Mouse (Mus musculus) lung, postnatal 14 days (tissue): ENCODE data around the gene Aldh8a1.
"Not testable (repeated sequence)": the region's sequence is repeated elsewhere in the genome, so short reads cannot be mapped to it uniquely, and the experiment has no call there.

Experiments
- DNase-seq: peaks from one replicate; pipeline ENCODE4 v3.0.0; 2021

Aldh8a1 gene

GRCm38 (mm10) chr10:21369586-21369985 is 7.5 kb upstream of the Aldh8a1 start:
- no peak for DNase-seq

DNA sequence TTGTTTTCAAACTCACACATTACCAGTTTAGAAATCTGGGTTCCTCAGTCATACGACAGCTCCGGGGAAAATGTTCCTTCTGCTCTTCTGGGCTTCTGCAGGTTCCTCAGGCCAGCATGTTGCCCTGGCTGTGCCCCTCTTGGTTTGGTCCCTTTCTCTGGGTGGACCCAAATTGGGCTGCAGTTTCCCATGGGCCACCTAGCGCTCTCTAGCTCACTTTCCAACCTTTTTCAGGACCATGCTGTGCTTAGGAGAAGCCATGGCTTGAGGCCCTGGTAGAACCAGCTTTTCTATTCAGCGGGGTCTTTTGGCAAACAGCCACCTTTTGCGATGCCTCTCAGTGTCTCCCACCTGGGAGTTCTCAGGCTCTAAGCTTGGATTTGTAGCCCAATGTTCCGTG is 4.8 kb upstream of the Aldh8a1 start:
- DNase-seq: no peak

GRCm38 (mm10) chr10:21378196-21378944 is 1.3 kb downstream of the Aldh8a1 start:
- DNase-seq: peak; percentile 17

DNA sequence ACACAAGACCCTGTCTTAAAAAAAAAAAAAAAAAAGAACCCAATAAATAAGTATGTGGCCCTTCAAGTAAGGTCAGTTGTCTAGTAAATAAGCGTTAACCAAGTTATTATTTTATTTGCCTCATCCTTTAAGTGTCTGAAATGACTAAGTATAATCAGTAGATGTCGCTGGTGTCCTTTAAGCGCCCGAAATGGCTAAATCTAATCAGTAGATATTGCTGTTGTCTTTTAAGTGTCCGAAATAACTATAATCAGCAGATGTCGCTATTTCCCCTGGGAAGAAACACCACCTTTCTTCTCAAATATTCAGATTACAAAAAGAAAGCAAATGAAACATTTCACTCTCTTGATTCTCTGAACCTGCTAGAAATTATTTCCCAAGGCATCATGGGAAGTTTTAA is 5.8 kb downstream of the Aldh8a1 start:
- DNase-seq: peak; percentile 44

GRCm38 (mm10) chr10:21385111-21385663 is 8.1 kb downstream of the Aldh8a1 start:
- no peak for DNase-seq

DNA sequence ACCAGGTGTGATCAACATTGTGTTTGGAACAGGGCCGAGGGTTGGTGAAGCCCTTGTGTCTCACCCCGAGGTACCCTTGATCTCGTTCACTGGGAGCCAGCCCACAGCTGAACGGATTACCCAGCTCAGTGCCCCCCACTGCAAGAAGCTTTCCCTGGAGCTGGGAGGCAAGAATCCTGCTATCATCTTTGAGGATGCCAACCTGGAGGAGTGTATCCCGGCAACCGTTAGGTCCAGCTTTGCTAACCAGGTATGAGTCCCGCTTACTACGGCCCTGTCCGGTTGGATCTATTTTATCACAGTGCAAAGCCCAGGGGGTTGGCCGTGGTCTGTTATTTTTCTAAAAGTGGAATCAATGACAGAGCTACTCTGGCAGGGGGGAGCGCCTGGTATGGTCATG is 12.0 kb downstream of the Aldh8a1 start:
- no peak for DNase-seq

GRCm38 (mm10) chr10:21390440-21390839 is 13.3 kb downstream of the Aldh8a1 start:
- no peak for DNase-seq

- DNase-seq: no peak
Observed at GRCm38 (mm10) chr10:21391286-21391685, 14.2 kb downstream of the Aldh8a1 start.

GRCm38 (mm10) chr10:21393390-21393789 is 16.3 kb downstream of the Aldh8a1 start:
- no peak for DNase-seq

- no peak for DNase-seq
Observed at GRCm38 (mm10) chr10:21395426-21396139, 18.5 kb downstream of the Aldh8a1 start.

DNA sequence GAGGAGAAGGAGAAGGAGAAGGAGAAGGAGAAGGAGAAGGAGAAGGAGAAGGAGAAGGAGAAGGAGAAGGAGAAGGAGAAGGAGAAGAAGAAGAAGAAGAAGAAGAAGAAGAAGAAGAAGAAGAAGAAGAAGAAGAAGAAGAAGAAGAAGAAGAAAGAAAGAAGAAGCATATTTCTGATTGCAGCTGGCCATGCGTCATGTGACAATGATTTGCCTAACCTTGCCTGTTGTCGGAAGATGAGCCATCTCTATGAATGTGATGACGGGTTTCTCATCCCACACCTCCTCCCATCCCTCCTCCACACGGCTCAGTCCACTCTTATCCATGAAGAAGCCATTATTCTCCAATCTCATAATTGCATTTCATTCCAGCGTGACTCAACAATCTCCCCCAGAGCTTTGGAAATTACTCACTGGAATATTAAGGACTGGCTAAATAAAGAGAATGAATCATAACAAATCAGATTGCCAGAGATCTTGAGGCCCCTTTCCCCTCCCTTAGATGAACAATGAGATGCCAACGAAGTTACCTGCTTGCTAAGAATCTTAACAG is 21.9 kb downstream of the Aldh8a1 start:
- DNase-seq: not testable (repeated sequence)

DNA sequence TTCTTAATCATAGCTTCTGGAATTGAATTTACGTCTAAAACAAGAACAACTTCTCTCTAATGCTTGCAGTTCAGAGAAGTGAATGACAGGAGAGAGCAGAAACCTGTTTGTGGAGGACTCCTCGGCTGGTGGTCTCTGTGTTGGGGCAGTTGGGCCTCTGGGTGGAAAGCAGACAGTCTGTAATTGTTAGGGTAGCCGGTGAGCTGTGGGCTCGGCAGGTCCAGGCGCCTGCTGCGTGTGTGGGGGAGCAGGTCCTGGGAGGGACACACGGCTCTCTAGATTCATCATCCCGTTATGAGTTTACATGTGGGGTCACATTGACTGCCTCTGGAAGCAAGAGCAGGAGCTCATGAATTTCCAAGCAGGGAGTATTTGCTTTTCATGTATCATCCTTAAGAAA is 22.5 kb downstream of the Aldh8a1 start:
- no peak for DNase-seq

GRCm38 (mm10) chr10:21400031-21400430 is 22.9 kb downstream of the Aldh8a1 start:
- DNase-seq: no peak

- DNase-seq: no peak
Observed at GRCm38 (mm10) chr10:21400453-21400852, 23.4 kb downstream of the Aldh8a1 start.

DNA sequence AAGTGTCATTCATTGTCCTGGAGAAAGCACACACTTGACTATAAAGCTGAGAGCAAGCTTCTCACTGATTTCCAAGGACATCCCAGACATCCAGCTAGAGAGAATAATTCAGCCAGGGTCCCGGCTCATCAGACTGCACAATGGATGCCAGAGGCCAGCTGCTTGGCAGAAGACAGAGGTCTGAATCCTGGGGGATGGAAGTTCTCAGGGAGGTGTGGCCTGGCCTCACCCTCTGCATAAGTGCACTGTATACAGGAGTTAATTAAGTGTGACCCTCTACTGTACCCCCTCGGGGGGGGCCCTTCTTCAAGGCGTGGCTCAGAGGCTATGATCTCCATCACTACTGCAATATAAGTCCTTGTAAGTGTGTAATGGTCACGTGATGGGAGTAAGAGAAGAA is 24.2 kb downstream of the Aldh8a1 start:
- DNase-seq: no peak

- DNase-seq: no peak
Observed at GRCm38 (mm10) chr10:21404822-21405221, 27.7 kb downstream of the Aldh8a1 start.

GRCm38 (mm10) chr10:21405707-21406534 is 28.8 kb downstream of the Aldh8a1 start:
- no peak for DNase-seq

DNA sequence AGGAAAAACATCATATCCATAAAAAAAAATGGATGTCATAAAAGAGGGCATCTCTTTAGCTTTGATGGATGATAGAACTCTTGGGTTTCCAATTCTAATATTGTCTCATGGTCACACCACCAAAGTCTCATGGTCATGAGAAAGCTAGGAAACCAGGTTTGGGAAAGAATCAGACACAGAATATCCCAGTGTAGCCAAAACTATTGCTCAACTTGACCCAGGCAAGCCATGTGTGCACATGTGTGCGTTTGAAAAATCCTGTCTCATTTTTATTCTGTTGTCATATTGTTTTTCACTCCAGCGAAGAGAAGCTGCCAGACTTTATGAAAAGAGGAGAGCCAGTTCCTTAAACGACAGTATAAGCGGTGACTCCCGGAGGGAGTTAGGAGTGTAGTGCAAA is 33.6 kb downstream of the Aldh8a1 start:
- DNase-seq: no peak

DNA sequence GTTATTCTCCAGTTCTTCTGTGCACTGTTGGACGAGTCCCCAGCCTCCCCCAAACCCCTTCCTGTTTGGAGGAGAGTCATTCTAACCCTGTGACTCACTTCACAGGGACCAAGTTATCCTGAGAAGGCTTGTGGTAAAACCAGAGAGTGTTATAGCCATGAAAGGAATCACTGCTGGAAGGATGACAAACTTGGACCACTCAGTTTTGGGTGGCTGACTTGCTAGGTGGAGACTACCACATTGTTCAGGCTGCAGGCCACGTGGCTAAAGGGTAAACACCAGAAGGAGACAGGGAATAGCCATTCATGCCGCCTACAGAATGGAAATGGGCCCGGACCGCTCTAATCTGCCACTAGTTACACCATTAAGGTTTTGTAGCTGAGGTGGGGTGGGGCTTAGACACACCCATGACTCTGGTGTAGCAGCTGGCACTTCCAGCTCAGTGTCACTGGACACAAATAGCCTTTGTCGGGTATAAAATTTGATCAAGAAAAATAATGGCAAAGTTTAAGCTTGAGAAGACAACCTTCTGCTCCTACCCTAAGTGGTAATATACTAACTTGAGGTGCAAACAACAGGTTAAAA is 34.6 kb downstream of the Aldh8a1 start:
- no peak for DNase-seq

GRCm38 (mm10) chr10:21415031-21415430 is 37.9 kb downstream of the Aldh8a1 start:
- DNase-seq: no peak

- DNase-seq: no peak
Observed at GRCm38 (mm10) chr10:21416184-21416583, 39.1 kb downstream of the Aldh8a1 start.

DNA sequence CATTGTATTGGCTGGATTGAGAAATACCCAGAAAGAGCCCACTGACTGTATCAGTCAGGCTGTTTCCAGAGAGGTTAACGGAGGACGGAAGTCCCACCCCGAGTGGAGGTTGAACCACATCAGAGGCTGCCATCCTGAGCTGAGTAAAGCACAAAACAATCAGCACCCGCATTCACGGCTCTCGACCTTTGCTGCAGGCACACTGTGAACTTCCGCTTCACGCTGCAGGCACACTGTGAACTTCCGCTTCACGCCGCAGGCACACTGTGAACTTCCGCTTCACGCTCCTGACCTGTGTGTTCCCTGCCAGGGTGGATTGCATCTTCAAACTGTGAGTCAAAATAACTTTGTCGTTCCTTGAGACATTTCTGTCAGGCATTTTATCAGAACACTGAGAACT is 42.1 kb downstream of the Aldh8a1 start:
- DNase-seq: no peak
